Mouse (Mus musculus) adrenal gland, adult 2 months (tissue): ENCODE measurements at regions not wholly inside any gene's neighbourhood (a gene's known extent, or its start where the extent isn't known, plus 50 kb on each side); places are given as distances from the start of the nearest gene placed in this dataset.

ENCODE experiments used
- DNase-seq: peaks from one replicate; pipeline ENCODE4 v3.0.0; 2021

DNA sequence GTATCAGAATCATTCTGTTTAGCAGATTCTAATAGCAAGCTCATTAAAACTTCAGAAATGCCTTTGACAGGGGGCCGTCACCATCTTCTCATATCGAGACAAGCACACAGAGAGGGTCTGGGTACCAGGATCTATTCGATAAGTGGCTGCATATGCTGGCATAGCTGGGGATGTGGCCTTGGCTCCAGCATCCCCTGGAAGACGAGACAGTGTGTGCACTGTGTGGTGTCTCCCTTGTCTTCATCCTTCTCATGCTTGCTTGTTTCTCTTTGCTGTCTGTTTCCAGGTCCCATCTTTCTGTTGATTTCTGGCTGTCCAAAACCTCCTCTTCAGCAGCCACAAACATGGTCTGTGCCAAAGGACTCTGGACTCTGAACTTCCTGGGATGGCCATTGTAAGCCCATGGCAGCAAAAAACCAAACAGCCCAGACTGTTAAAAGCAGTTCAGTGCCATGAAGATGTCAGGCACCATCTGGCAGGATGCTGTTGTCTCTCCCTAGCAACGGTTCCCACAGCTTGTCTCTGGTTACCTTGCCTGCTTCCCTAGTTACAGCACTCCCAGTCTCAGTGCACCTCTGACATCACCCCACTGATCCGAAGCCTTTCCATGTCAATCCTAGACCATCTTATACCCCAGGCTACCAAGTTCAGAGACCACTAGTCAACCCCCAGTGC, 56.5 kb downstream of the Kctd12 start:
- no peak for DNase-seq

DNA sequence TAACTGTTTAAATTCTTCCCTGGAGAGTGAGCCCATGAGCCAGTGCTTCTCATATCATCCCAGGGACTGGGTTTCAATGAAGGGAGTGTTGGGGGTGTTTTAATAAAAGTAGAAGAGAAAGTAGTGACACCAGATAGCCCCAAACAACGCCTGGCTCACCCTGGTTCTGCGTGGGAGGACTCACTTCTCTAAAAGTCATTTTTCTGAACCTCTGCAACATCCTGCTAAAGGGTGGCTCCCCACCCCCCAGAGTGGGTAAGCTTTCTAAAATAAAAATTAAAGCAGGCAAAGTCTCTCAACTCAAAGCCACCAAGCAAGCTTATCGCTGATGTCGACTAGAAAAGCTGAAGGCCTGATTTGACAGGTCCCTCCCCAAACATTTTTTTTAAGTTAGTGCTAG, 57.8 kb downstream of the Kctd12 start:
- DNase-seq = no peak

DNA sequence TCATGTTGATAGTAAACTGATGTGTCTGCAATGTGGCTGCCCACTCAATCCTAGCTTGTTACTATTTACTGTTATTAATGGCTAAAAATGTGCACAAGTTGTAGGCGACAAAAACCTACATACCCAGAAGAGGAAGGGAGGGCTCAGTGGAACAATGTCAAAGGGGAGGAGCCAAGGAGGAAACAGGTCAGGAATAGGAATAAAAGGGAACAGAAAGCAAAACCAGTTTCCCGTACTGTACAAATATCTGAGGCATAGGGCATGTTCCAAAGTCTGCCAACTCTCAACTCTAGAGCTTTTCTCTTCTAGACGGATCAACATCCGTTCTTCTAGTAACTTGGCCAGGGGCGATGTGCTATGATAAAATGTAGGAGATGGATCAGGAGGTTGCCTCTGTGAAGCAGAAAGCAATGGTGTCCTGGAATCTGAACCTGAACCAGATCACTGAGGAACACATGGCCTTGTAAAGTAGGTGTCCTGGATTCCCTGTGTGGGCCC, 59.9 kb downstream of the Kctd12 start:
- no peak for DNase-seq

GRCm38 (mm10) chr14:102920415-102920814, 62.0 kb downstream of the Kctd12 start:
- no peak for DNase-seq

DNA sequence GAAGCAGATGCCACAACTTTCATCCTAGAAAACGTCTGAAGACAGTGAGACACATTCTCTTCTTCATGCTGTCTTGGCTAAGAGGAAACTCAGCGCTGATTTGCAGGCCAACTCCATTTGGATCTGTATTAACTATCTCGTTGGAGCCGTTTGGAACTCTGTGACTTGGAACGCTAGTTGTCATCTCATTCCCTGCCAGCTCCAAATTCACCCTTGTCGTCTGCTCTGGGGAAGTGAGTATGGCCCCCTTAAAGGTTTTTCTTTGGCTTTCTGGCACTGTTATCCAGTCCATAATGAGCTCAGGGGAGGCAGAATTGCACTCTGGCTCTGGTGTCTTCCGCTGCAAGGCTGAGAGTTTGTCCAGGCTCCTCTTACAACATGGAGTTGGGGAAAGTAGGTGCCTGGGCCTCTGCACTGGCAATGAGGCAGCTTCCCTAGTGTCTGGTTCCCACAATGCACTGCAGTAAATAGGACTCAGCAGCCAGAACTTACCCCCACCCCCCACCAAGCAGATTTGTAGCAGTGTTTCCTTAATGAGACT, 63.1 kb downstream of the Kctd12 start:
- no peak for DNase-seq

DNA sequence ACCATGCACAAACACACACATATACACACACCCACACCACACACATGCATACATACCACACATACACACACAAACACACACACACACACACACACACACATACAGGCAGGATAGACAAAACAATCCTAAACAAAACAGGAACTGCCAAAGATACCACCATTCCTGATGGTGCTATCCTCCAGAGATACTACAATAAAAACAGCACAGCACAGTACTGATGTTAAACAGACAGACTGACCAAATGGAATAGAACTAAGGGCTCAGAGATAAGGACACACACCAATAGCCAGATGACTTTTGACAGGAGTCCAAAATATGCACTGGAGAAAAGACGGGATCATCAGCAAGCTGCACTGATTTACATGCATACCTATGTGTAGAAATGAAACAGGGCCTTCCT, 64.5 kb downstream of the Kctd12 start:
- DNase-seq = no peak

GRCm38 (mm10) chr14:102915918-102916317, 66.5 kb downstream of the Kctd12 start:
- DNase-seq = no peak

DNA sequence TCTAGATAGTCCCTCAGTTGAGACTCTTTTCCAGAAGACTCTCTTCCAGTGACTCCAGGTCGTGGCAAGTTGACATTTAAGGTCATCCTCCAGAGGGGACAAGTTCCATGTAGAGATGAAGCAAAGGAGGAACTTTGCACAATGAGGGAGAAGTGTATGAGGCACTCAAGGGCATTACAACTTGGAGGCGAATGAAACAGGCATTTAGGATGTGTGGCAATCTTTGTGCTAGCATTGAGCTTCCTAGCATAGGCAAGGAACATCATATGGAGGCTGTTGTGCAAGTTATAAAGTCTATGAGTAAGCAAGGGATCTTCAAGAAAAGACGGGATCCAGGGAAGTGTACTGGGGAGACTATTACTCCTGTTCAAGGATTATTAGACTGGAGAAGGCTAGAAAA, 70.9 kb downstream of the Kctd12 start:
- no peak for DNase-seq

GRCm38 (mm10) chr14:102908990-102909389, 73.4 kb downstream of the Kctd12 start:
- no peak for DNase-seq

DNA sequence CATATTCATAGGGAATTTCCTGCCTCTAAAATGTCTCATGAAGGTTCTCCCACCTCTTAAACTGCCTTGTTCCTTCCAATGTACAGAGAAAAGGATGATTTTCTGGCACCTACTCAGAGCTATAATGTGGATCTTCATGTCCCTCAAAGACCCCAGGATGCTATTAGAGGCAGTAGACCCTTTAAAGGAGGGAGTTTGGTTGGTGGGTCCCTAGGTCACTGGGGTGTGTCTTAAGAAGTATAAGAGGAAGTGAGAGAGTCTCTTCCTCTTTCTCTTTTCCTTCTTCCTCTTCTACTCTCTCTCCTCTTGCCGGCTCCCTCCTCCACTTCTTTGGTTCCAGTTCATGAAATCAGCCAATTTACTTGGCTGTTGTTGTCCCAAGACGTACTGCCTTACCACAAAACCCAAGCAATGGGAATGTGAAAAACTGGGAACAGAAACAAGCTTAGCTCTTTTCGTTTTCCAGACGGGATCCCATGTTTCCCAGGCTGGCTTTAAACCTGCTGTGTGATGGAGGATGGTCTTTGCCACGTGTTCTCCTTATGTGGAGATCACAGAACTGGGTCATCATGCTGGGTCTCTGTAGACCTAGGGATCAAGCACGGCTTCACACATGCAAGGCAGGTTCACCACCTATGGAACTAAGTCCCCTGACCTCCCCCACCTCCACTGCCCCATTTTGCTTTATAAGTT, 74.9 kb downstream of the Kctd12 start:
- DNase-seq = no peak

DNA sequence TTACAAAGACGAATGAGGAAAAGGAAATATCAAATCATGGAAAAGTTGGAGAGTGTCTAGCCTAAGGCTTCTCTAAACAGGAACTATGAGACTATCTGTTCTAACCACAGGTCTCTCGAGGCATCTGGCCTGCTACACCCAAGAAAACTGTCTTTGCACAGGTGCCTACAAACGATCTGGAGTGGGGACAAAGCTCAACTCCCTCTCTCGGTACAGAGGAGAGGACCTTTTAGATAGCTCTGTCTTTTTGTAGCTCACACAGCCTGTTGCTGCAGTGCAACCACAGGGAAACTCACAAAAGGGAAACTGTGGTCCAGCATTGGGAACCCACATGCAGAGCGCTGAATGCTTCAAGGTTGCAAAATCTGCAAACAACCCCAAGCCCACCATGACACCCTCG, 75.6 kb downstream of the Kctd12 start:
- DNase-seq = no peak

DNA sequence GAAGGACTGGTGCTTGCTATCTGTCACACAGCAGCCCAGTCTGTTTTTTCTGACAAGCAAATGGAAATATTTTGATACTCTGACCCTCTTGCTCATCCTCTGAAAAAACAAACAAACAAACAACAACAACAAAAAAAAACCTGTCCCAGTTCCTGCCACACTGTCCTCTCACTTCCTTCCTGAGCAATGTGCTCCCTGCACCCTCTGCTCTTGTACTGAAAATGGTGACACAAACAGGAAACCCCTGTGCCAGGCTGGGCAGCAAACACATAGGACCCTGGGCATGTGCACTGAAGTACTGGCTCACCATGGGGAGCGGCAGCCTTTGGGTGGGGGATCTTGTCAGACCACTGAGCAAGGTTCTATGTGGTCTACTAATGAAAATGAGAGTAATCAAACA, 76.2 kb downstream of the Kctd12 start:
- peak; percentile 18 for DNase-seq

GRCm38 (mm10) chr14:102902906-102903305, 79.5 kb downstream of the Kctd12 start:
- peak; percentile 14 for DNase-seq

GRCm38 (mm10) chr14:102902236-102902635, 80.2 kb downstream of the Kctd12 start:
- DNase-seq = no peak

GRCm38 (mm10) chr14:102898445-102898844, 84.0 kb downstream of the Kctd12 start:
- DNase-seq = peak; percentile 25

DNA sequence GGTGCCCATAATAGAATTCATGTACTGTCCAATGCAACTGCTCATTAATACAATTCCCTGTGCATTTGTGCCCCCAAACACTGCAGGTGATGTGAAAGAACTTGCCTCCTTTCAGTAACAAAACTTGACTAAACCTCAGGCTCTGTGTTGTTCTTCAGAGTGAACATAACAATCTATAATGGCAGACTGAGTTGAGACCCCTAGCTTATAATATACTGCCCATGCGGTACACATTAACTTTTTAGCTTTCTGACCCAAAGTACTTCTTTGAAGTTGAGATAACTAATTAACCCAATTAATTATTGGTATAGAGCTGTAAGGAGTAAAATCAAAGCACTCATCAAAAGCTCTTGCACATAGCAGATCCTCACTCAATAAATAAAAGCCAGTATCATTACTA, 85.4 kb downstream of the Kctd12 start:
- DNase-seq = no peak

DNA sequence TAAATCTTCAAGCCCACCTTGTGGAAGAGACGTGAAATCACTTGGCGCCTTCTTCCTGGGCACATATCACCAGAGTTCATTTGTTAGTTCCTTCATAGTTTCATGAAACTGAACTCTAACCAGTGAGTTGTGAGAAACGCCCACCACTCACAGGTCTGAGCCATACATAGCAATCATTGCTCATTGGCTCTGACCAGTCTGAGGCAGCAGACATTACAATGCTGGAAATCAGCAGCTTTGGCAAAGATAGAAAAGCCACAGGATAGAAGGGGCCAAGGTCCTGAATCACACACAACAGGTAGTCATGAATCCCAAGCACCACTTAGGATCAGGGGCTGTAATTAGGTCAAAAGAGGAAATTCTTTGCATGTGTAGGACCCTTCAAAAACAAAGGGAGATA, 85.9 kb downstream of the Kctd12 start:
- no peak for DNase-seq

GRCm38 (mm10) chr14:102893241-102893640, 89.2 kb downstream of the Kctd12 start:
- no peak for DNase-seq

GRCm38 (mm10) chr14:102891552-102891951, 90.9 kb downstream of the Kctd12 start:
- no peak for DNase-seq

DNA sequence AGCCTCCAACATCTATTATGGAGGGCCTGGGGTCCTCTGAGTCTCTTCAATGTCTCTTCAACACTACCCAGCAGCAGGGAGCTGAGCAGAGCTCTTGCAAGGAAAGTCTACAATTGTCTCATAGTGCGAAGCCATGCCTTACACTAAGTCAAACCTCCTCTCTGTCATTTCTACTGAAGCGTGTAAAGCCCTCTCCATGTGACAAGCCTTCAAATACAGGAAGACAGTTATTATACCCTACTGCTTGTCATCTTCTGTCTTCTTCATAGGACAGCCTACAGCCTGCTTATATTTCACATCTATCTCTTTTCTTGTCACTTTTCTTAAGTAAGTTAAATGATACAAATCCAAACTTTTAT, 97.2 kb downstream of the Kctd12 start:
- no peak for DNase-seq

- DNase-seq = no peak
These were observed 97.7 kb downstream of the Kctd12 start for GRCm38 (mm10) chr14:102884539-102885239.

- peak; percentile 28 for DNase-seq
These were observed 98.9 kb downstream of the Kctd12 start for GRCm38 (mm10) chr14:102883344-102884122.
